Mouse (Mus musculus) neural tube, embryonic 10.5 days (tissue): ENCODE data around the gene Cdt1.

Source experiments
- DNase-seq: peaks from one replicate; pipeline ENCODE4 v3.0.0-alpha.2; 2017; ENCODE audit warnings: low spot score; ENCODE audit errors: extremely low spot score

Cdt1 gene

DNA sequence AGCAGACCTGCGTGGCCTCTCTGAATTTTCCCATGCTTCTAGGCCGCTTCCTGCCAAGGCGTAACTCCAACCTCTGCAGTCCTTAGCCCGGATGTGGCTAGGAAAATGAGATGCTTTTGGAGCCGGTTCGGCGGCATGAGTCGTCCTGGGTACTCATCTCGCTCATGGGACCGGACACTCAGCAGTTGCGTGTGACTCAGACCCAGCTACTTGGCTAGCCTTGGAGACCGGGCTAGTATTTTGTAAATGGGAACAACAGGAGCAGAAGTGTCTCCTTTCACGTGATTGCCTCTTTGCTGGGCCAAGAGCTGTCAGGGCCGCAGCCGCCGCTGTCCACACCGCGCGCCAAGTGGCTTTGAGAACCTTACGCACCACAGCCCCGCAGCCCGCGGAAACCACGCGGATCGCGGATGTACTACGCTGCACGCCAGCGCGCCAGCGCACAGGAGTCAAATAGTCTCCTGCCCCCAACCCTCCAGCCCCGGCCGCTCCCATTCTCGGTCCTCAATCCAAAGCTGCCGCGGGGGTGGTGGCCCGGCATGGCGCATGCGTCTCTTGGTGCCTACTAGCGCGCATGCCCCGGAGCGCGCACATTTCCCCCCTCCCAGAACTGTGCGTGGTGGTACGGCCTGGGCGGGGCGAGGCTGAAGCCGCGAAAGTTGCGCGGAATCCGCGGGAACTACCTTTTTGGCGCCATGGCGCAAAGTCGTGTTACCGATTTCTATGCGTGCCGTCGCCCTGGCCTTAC lies at the start of gene Cdt1:
Gene Cdt1, plus strand, starts transcription at position 655 of the 748 bp plus-strand sequence.
- peak; percentile 98 for DNase-seq

DNA sequence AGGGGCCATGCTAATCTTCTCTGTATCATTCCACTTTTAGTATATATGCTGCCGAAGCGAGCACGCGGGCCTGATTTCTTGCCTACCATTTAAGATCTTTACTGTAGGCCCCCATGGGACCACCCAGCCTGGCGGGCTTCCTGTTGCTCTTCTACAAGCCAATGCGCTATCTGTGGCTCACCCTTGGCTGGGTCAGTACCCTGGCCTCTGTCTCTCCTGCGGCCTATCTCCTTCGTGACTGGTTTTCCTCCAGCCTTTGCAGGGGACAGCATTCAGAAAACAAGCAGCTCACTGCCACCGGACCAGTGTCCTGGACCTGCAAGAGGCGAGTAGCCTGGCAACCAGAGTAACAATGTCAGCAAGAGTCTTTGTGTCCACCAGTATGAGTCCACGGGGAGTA lies 47.2 kb upstream of the Cdt1 start:
- DNase-seq, result no peak

DNA sequence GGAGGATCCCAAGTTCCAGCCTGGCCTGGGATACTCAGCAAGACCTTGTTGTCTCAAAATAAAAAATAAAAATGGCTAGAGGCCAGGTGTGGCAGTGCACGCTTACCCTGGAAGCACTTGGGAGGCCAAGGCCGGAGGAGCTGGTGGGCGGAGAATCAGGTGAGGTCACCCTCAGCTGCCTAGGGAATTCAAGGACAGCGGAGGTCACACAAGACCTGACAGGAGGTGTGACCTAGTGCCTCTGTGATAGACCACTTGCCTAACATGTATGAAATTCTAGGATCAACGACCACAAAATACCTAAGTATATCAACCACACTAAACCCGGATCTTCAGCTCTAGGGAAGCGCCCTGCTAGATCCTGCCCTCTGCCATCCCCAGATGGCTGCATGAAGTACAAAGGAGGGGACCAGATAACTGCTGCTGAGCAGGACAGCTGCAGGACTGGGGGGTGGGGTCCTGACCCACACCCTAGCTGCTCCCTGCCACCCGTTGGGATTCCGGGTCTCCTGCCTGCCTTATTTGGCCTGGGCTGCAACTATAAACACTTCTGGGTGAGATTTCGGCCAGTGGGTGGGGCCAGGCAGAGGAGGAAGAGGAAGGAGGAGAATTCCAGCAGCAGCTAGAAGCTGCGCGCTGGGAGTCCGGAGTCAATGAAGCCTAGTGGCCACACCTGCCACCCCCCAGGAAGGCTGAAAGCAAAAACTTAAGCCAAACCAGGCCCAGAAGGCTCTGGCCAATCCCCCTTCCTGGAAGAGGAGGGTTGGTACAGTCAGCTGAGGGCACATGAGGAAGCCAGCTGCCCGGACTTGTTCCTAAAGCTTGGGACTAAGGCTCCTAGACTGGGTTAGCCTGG lies 44.8 kb upstream of the Cdt1 start:
- no peak for DNase-seq

DNA sequence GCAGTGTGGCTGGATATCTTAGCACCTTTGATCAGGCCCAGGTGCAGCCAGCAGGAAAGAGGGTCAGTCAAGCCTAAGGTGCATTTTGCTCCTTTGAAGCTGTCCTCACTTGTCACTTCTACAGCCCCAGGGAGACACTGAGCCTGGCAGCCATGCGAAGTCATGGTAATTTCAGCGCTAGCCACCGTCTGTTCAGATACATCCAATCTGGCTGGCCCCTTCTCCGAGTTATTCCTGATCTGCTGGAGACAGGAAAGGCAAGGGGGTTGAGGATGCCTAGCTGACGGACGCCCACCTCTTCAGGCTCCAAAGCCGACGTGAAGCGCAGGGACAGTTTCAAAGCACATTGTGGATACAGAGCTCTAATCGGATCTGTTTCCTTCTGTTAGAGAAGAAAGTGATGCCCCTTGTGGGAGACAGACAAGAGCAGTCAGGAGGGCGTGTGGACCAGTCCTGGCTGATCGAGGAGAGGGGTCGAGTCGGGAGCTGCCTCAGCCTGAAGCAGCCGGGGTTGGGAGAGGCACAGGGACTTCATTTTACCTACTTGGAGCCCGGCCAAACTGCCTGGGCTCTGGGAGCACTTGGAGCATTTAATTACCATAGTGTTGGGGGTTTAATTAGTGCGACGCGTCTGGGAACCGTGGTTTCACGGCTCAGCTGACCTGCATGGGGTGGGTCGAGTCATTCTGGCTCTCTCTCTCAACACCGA lies 44.0 kb upstream of the Cdt1 start:
- DNase-seq, result no peak

DNA sequence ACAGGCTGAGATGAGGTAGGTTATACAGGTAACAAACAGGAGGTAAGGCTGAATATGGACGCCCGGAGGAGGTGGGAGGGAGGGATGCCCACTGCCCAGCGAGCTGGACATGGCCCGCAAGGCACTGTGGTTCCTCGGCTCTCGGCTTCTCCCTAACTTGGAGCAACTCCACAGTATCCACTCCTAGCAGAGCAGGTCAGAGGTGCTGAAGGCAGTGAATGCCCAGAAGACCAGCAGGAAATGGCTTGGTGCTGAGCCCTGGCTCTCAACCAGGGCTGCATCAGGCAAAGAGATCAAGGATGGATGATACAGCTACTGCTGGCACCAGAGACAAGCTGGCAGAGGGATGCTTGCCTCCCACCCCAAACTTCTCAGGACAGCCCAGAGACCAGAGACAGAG lies 43.3 kb upstream of the Cdt1 start:
- no peak for DNase-seq

DNA sequence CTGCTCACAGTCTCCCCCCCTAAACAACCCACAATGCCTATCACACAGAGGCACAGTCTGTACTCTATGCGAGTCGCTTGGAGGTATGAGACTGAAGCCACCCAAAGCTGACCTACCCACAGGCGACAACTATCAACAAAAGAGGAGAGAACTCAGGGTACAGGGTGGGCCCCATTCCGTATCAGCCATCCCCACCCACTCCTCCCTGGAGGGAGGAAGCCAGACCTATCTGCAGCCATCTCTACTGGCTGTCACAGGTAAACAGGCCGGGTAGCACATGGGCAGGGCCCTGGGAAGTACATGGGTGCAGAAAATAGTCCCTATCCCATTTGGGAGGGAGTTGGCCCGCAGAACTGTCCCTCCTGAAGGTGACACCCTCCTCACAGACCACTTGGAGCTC lies 42.8 kb upstream of the Cdt1 start:
- DNase-seq, result no peak

DNA sequence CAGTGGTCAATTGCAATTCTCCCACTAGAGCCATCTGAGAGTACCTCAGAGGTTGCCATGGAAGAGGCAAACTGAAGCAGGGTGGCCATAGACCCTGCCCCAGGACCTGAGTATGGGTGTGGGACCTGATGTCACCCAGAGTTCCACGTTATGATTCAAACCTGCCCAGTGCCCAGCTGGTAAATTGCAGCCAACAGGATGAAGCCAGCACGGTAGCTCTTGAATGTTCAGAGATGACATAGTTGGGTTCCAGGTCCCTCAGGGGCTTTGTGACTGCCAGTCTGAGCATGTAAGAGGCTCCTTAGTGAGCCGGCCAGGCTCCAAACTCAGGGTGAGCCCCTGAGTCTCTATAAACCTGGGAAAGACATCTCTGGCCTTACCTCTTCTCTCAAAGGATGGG lies 41.7 kb upstream of the Cdt1 start:
- no peak for DNase-seq

DNA sequence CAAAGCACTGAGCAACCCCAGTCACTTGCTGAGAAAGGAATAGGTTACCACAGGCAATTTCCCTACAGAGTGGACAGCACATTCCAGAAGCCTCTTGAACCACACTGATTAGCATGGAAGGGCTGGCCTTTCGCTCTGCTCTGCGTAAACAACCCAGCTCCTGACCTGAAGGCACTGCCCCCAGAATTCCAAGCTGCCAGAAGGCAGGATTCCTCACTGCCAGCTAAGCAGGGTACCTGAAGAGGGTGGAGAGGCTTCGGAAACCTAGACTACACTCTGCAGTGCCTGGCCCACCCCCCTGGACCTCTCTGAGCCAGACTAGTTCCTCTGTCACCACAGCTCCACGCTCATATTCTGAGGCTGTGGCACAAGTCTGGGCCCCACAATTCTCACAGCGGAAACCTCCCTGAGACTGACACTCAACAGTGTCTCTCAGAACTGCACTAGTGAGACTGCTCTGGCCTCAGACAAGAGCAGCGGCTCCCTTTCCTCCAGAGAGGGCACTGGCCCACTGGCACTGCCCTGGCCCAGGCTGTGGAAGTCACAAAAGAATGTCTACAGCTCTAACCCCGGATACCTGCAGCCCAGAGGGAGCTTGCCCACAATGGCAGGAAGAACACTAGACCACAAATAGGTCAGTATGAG lies 41.2 kb upstream of the Cdt1 start:
- DNase-seq, result no peak

DNA sequence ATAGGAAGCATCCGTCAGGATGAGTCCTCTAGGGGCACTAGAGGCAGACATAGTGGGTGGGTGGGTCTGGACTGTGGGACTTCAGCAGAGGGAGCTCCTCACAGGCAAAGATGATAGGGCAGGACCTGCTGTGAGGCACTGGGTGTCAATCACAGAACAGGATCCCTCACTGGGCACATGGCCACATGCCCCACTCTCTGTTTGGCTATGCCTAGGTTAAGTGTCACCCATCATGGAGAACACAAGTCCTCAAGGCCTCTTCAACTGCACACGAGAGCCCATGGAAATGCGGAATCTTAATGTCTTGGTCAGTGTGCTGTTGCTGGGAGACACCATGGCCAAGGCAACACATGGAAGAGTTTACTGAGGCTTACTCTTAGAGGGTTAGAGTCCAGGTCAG lies 39.9 kb upstream of the Cdt1 start:
- no peak for DNase-seq

DNA sequence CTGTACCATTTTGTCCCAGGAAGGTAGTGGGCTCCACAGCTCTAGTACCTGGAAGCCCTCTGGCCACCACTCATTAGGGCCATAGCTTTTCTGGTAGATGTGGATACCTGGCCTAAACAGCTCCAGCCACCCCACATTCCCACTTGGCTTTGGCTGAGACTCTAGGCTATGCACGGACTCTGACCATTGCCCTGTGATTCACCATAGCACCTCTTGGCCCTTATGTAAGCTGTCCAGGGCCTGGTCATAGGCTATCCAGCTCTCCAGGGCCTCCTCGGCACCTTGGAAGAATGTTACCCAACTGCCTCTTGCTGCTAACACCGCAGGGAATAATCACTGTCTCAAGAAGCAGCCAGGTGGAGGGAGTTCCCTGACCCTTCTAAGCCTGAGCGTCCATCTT lies 38.7 kb upstream of the Cdt1 start:
- DNase-seq, result no peak

DNA sequence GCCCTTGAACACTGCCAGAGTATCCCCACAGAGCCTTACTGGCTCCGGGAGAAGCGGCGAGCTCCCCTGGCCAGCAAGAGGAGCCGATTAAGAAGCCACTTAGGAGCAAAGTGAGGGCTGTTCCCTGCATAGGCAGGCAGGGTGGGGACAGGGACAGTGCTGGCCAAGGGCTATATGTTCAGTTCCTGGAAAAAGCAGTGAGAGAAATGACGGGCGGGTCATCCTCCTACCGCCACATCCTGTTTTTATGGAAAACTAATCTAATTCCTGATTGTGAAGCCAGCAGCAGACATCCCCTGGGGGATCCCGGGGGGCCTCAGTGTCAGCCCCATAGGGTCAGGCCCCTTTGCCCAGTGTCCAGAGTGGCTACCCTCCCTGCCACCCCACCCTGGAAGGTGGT lies 36.5 kb upstream of the Cdt1 start:
- no peak for DNase-seq

DNA sequence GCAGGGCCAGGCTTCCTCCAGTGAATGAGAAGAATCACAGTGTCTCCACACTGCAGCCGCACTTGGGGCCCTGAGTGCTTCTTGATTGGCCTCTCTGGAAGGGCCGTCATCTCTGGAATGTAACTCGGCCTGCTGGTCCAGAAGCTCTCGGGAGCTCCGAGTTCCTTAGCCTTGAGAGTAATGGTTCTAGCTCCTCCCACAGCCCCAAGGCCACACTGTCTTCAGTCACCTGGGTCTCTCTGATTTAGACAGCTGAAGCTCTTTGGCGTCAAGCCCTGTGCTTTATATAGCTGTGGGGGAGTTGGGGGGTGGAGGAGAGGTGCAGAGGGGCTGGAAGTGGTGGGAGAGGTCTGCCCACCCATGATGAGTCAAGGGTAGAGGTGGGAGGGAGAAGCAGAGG lies 30.8 kb upstream of the Cdt1 start:
- no peak for DNase-seq

DNA sequence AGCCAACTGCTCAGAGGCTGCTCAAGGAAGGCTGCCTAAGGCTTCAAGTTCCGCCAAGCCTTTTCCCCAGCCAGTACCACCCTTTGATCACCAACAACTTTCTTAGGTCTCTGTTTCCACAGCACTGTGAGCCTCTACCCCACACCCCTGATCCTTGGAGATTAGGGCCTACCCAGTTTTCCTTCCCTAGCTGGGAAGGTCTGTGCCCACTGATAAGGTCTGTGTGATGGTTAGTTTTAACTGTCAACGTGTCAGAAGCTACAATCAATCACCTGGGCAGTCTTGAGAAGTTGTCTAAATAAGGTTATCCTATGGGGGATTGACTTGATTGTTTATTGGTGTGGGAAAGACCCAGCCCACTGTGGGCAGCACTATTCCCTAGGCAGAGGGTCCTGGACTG lies 30.0 kb upstream of the Cdt1 start:
- DNase-seq, result no peak

DNA sequence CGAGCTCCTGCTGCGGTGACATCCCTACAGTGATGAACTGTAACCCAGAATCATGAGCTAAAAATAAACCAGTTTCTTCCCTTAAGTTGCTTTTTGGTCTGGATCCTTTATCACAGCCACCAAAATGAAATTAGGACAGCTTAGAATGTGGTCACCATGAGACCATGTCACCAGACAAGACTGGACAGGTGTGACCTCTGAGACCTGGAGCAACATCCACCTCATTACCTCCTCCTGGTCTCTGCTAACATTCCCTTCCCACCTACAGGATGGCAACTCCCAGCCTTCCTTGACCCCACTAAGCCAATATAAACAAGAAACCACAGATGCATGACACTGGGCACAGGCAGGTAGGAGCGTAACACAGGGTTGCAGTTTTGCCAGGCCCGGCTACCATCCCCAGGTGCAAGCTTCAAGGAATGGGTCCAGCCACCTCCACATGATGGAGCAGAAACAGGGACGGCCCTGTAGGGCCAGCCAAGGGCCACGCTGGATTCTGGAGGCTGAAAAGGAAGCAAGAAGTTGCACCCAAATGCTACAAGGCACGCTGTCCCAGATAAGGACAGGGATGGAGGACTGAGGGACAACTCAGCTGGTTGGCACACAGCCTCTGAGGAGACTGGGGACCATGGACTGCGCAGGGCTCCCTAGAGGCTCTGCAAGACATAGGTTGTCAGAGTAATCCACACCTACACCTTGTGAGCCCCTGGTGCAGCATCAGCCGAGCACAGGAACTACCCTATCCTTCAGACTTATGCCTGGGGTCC lies 29.3 kb upstream of the Cdt1 start:
- no peak for DNase-seq

DNA sequence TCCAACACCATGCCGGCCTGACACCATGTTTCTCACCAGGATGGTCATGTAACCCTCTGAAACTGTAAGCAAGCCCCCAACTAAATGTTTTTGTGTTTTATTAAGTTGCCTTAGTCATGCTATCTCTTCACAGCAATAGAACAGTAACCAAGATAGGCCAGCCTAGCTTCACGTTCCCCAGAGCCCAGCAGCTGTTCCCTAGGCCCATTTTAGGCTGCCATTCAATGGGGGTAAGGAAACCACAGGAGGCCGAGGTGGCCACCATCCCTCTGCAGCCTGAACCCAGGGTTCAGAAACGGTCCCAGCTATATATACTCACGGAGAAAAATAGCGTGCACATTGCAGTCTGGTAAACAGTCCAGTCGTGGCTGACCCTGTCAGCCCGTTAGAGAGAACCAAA lies 23.7 kb upstream of the Cdt1 start:
- no peak for DNase-seq

DNA sequence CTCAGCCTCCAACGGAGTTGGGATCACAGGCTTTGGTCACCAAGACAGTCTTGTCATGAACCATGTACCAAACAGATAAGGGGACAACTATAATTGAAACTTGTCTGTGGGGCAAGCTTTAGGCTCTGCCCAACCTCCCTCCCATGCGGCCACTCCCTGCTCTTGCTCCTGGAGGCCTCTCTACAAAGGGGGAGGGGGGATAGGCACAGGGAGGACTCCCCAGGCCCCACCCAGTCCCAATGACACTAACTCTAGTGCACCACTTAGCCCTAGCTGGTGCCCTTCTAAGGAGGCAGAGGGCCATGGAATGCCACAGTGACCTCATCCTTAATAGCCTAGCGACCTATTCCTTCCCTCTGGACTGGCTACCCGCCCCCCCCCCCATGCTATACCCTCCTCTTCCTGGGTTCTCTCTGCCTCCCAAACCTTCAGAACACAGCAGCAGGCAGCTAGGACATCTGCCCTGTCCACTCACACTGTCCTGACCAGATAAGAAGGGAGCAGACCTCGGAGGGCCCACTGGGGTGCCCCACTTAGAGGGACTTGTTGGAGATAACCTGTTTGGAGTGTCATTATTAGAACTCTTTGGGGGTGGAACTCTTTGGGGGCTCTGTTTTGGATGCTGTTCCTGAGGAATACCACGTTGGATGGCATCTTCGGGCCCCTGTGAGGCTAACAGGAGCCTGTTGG lies 21.6 kb upstream of the Cdt1 start:
- DNase-seq, result no peak

DNA sequence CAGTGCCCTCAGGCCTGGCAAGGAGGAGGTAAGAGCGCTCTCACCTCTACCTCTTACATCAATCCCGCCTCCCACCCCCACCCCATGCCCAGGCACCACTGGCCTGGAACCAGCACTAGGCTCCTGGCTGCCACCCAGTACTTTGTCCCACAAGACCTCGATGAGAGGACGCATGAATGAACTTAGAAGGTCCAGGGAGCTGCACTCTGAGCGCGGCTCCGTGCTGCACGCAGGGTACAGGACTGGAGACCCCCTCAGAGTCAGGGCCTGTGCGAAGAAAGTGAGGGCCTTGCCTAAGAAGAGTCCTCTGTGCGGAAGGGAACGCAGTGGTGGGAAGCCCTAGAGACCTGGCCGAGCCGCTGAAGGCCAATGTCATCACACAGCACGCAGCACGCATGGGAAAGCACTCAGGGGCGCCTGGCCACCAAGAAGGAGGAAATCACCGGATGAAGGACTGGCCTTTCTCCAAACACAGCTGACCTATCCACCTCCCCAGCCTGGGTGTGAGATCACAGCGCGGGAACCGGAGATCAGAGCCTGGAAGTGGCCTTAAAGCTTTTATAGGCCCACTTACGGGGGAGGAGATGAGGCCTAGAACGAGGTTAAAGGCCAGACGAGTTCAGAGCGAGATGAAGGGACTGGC lies 20.9 kb upstream of the Cdt1 start:
- no peak for DNase-seq

DNA sequence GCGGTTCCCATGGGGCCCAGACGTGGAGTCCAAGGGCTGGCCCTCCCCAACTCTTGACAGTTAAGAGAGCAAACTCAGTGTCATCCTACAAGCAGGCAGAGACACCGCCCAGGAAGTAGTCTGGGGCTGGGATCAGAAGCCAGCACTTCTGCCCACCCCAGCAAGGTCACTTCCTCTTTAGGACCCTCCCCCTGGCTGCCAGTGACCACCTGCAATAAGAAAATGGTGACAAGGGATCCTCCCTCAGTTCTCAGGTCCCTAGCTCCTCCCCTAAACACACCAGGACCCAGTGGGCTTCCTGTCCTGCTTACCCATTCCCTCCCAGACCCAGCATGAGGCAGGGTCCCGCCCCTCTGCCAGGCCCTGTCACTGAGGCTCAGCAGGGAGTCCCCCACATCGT lies 20.0 kb upstream of the Cdt1 start:
- DNase-seq, result no peak

DNA sequence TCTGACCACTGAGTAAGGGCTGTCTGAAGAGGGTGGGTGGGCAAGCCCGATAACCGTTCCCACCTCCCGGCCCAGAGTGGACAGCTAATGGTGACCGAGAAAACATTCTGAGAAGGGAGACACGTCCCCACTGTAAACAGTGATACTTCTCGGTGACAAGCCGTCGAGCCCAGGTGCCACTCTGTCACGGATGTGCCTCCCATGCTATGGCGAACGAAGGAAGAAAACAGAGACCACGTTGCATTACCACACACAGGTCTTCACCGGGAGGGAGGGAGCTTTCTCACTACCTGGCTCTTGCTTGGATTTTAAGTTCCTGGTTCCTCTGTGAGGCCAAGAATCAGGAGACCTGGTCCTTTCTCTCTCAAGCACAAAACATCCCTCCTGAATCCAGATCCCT lies 19.5 kb upstream of the Cdt1 start:
- DNase-seq, result no peak

DNA sequence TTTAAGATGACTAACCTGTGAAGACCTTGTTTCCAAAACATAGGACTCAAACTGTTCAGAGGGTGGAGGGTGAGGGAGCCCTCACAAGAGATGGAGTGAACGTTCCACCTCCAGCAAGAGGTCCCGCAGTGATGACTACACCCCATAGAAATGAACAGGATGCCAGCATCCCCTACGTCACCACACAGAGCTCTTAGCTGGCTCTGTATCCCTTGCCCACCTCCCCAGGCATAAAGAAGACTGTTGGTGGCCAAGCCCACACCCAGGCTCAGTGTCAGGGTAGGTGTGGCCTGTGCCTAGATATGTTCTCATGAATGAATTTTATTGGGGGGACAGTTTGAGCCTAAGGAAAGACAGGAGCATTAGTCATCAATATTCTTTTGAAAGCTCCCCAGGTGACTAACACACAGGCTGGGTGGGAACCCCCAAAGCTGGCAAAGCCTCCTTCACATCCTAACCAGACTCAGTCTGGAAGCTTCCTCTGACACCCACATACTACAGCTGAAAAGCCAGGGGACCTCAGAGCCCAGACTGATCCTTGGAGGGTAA lies 18.9 kb upstream of the Cdt1 start:
- DNase-seq, result no peak
